Mouse (Mus musculus) spleen, embryonic (tissue): ENCODE measurements around the gene Zfp865.

Experiments
- CTCF ChIA-PET: fragments of 350-600 bp; sonication (Branson Sonifier 250); formaldehyde crosslinking; loops from one replicate; lab custom pipeline; 2022; lab: Charles Lee

The Zfp865 gene

DNA sequence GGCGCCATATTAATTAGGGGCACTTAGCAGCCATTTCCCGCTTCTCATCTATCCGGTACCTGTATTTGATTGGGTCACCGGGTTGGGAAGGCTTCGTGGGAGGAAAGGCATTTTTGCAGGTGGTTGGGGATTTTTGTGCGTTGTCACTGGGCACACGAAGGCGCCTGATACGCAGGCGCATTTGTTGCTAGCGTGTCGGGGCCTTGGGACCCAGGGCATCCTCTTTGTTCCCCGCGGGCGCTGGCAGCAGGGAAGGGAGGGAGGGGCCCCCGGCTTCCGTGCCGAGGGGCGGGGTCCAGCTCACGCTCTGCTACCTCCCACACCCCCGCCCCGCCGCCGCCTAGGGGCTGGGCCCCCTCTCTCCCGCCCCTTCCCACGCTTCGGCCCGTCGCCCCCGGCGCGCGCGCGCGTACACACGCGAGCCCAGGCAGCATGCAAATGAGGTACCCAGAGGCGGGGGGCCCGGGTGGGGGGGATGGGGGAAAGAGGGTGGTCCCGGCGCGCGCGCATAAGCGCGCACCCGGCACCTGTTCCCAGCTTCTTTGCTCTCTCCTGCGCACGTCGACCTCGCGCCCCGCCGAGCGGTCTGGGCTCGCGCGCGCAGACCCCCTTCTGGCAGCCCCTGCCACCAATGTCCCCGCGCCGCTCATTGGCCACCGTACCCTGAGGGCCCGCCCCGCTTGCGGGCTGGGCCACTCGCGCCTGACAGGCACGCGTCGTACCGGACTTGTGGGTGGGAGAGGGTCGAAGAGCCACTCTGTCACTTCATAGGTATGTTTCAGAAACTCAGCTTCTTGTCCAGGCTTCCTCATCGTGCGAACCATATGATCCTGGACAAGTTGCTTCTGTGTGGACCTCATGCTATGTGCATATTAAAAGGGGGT, 4.8 kb upstream of the Zfp865 start, which contains the start of gene Gm44973:
Gm44973 (plus strand) TSS at position 379 of the 884 bp plus-strand sequence.
- CTCF ChIA-PET, result interaction anchor here (0.6 to 1.2 kb wide), 4 partner anchors 32 to 110 kb away, joined by 3 to 4 read pairs (median 3); partner anchors contain the start of genes Rasl2-9 and Zfp580

DNA sequence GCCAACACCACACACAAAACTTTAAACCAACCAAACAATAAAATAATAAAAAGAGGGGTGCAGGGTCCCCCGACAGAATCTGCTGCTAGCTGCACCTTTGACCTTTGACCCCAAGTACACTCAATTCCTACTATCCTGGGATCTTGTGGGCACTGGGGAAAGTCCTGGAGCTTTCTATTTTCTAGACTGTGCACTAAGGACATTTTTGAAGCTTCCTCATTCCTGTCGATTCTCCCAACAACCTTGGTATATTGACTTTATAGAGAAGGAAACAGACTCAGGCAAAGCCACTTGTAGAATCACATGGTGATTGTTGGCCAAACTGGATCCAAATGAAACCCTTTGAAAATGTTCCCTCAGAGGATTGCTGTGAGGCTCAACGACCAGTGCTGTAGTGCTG, 4.1 kb upstream of the Zfp865 start:
- CTCF ChIA-PET, result interaction anchor here (0.8 to 1.2 kb wide), 3 partner anchors 31 to 109 kb away, joined by 3 to 4 read pairs (median 3); partner anchors contain the start of genes Rasl2-9 and U2af2

GRCm38 (mm10) chr7:5016920-5017319, 3.3 kb upstream of the Zfp865 start:
- CTCF ChIA-PET, result interaction anchor here (1.0 to 1.2 kb wide), 2 partner anchors 30 to 45 kb away, joined by 3 read pairs; partner anchors contain the start of gene U2af2

- CTCF ChIA-PET, result no interaction called here
Measured at GRCm38 (mm10) chr7:5017352-5017751, 2.8 kb upstream of the Zfp865 start.

GRCm38 (mm10) chr7:5017931-5018330, 2.2 kb upstream of the Zfp865 start:
- CTCF ChIA-PET, result interaction anchor here (0.5 kb wide), 1 partner anchor 44 kb away, joined by 3 read pairs; the partner anchor contains the start of gene U2af2

GRCm38 (mm10) chr7:5019576-5019975, 600 bp upstream of the Zfp865 start:
- CTCF ChIA-PET, result interaction anchor here (0.7 to 1.2 kb wide), 3 partner anchors 32 to 1374 kb away, joined by 3 to 11 read pairs (median 4); partner anchors contain the start of genes Cnot3 and Zfp580

- CTCF ChIA-PET, result no interaction called here
Measured at GRCm38 (mm10) chr7:5020685-5021084, 509 bp downstream of the Zfp865 start.

DNA sequence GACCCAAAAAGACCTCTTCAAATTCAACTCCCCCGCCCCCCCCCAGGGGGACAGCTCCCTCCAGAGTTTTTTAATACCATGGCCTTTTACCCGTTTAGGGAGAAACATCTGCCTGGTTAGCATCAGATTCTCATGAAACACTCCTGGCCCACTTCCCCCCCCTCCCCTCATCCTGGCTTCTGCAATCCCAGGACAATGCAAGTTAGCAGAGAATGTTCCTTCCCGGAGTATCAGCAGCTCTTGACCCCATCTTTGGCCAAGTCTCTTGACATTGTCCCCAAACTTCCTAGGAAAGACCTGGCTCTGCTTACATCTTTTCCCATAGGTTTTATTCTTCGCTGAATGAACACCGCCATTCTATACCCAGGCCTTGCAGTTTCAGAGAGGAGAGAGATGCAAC, 1.0 kb downstream of the Zfp865 start:
- CTCF ChIA-PET, result no interaction called here

GRCm38 (mm10) chr7:5029543-5029942, 9.4 kb downstream of the Zfp865 start:
- CTCF ChIA-PET, result no interaction called here

DNA sequence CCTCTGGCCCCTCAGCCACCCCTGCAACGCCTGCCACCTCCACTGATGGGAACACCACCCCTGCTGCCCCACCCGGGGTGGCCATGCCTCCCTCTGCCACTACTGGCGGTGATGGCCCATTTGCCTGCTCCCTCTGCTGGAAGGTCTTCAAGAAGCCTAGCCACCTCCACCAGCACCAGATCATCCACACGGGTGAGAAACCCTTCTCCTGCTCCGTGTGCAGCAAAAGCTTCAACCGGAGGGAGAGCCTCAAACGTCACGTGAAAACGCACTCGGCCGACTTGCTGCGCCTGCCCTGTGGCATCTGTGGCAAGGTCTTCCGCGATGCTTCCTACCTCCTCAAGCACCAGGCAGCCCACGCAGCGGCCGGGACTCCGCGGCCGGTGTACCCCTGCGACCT, 9.8 kb downstream of the Zfp865 start:
- CTCF ChIA-PET, result no interaction called here

GRCm38 (mm10) chr7:5030554-5031275, 10.5 kb downstream of the Zfp865 start:
- CTCF ChIA-PET, result no interaction called here

- CTCF ChIA-PET, result no interaction called here
Measured at GRCm38 (mm10) chr7:5031496-5031895, 11.3 kb downstream of the Zfp865 start.

DNA sequence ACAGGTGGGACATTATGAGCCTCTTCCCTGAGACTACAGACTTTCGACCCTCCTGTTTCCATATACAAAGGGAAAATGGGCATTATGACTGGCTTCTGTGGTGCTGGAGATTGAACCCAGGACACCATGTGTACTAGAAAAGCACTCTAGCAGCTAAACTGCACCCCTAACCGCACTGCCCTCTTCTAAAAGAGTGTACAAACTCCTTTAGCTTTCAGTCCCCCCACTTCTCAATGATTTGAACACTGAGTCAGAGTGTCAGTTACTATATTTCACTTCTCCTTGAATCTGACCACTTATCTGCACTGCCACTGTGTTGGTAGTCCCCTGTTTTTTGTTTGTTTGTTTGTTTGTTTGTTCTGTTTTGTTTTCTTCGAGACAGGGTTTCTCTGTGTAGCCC, 13.6 kb downstream of the Zfp865 start, which contains the start of gene 4632433K11Rik:
4632433K11Rik (plus strand) TSS at position 301 of the 400 bp plus-strand sequence.
- CTCF ChIA-PET, result interaction anchor here (0.5 kb wide), 1 partner anchor 48 kb away, joined by 7 read pairs; no protein-coding TSS in a partner anchor

DNA sequence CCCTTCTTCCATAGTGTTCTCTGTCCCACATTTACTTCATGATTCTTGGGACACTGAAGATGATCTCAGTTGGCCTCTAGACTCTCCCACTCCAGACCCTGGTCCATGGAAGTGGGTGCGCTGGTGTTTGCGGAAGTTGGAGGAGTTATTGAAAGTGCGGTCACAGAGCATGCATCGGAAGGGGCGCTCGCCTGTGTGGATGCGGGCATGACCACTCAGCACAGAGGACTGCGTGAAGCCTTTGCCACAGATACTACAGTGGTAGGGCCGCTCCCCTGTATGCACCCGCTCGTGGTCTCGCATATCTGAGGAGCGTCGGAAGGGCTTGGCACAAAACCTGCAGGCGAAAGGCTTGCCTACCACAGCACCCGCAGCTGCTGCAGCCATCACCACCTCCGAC, 15.5 kb downstream of the Zfp865 start:
- CTCF ChIA-PET, result no interaction called here

- CTCF ChIA-PET, result no interaction called here
Measured at GRCm38 (mm10) chr7:5036136-5036535, 16.0 kb downstream of the Zfp865 start.

DNA sequence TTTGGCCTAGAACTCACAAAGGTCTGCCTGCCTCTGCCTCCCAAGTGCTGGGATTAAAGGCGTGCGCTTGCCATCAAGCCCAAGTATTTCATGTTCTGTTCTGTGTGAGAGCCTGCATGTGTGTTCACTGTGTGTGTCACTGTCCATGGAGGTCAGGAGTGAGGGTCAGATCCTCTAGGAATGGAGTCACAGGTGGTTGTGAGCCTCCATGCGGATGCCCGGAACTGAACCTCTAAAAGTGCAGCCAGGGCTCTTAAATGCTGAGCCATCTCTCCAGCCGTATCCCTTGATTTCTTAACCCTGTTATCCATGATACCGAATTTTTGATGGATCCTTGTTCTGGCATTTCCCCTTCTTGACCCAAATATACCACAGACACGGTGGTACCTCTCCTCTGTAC, 16.9 kb downstream of the Zfp865 start:
- CTCF ChIA-PET, result interaction anchor here (0.6 kb wide), 1 partner anchor 916 kb away, joined by 4 read pairs; no protein-coding TSS in a partner anchor

- CTCF ChIA-PET, result interaction anchor here (0.6 to 1.3 kb wide), 2 partner anchors 22 to 917 kb away, joined by 3 to 4 read pairs; no protein-coding TSS in a partner anchor
Measured at GRCm38 (mm10) chr7:5037467-5037866, 17.3 kb downstream of the Zfp865 start.

GRCm38 (mm10) chr7:5038109-5038732, 18.0 kb downstream of the Zfp865 start, which contains the start of gene Zfp784:
Gene Zfp784, minus strand, starts transcription at chr7:5038446.
- CTCF ChIA-PET, result interaction anchor here (1.3 kb wide), 1 partner anchor 21 kb away, joined by 3 read pairs; no protein-coding TSS in a partner anchor

DNA sequence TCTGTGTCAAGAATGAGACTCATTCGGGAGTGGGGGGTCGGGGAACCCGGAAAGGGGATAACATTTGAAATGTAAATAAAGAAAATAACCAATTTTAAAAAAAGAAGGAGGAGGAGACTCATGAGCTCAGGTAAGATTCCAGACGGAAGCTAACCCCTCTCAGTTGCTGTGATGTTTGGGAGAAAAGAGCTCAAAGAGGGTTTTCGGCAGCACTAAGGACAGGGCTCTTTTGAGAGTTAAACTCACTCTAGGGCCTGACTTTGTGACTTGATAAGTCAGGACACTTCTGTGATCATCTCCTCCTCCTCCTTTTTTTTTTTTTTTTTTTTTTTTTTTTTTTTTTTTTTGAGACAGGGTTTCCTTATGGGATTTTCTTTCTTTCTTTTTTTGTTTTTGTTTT, 18.8 kb downstream of the Zfp865 start:
- CTCF ChIA-PET, result no interaction called here

DNA sequence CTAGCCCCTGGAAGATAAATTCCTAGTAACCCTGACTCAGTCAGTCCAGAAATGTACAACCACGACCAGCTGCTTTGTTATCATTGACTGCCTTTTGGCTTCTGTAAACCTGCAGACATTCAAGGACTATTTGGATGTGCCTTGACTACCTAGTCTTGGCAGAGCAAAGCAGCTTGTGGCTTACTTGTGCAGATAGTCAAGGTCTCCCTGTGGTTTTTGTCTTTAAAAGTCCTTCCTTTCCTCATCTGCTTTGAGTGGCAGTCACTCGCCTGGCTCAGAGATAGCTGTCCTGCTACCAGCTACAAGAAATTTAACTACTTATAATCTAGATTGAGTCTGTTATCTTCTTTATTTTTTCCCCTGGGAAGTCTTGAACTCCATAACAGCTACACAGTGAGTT, 24.8 kb downstream of the Zfp865 start:
- CTCF ChIA-PET, result no interaction called here

DNA sequence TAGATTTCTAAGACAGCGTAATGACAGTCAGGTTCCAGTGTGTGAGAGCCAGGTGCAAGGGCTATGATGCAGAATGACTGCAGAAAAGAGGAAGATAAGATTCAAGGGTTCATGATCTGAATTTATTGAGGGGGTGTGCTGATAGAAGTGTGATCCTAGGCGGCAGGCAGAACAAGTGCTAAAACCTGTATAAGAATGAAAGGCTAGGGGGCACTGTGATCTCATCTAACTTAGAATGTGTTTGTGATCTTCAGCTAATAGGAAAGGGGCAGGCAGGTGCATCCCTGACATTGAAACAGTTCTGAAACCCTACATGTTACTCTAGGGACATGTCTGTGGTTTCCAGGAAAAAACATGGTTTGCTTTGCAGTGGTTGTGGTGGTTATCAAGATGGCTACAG, 25.9 kb downstream of the Zfp865 start:
- CTCF ChIA-PET, result interaction anchor here (1.3 to 1.6 kb wide), 2 partner anchors 30 to 46 kb away, joined by 3 to 8 read pairs; no protein-coding TSS in a partner anchor
